Mouse (Mus musculus): Measurements from ENCODE around the gene Dennd2a.

The Dennd2a gene

GRCm38 (mm10) chr6:39557723-39558261 is at the start of gene Dennd2a:
TSS of gene Dennd2a (minus strand) at chr6:39557867.
- peak in 1 of 2 experiments; percentile 17 for DNase-seq

DNA sequence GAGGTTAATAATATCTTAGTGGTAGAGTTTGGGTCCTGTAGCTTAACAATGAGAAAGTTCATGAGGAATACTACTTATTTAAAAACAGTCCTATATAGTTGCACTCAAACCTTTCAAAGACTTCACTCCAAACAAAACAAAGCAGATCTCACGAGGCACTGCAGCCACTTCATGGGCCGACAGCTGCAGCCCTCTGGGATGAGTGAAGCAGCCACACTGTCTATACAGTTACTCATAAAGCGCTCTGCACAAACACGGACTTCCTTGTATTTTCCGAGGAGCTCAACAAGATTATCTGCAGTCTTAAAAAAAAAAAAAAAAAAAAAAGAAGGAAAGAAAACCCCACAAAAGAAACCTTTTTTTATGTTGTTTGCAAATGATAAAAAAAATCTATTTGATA is 49.7 kb upstream of the Dennd2a start:
- DNase-seq = no peak

DNA sequence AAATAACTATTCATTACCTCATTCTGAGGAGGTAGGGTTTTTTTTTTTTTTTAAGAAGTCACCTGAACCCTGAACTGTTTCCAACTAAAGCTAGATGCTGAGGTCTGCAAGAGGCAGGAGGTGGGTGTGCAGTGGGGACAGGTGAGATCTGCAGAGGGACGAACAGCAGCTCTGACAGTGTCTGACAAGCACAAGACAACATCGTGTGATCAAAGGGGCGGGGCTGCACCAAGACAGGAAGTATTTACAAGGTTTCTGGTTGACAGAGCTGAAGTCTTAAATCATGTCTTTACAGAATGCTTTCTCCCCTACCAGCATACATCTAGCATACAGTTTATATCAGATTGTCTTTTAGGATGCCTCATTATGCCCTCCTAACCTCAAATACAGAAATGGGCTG is 49.2 kb upstream of the Dennd2a start:
- peak; percentile 65 to 67 for DNase-seq

DNA sequence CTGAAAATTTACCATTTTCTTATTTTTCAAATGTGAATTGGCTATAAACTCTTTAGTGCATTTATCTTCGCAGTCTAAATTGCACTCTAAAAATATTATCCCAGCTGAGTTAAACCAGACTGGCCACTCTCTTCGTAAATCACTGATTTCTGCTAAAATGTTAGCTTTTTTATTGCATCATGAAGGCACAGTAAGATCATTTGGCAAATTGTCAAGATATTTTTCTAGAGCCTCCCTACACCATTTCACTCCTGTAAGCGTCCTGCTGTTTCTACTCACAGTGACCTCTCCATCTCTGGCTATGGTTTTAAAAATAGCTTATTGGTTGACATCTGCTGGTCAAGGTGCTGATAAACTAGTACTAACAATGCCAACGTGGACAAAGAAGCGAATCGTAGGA is 48.4 kb upstream of the Dennd2a start:
- no peak for DNase-seq

GRCm38 (mm10) chr6:39604565-39604964 is 46.9 kb upstream of the Dennd2a start:
- DNase-seq = no peak

DNA sequence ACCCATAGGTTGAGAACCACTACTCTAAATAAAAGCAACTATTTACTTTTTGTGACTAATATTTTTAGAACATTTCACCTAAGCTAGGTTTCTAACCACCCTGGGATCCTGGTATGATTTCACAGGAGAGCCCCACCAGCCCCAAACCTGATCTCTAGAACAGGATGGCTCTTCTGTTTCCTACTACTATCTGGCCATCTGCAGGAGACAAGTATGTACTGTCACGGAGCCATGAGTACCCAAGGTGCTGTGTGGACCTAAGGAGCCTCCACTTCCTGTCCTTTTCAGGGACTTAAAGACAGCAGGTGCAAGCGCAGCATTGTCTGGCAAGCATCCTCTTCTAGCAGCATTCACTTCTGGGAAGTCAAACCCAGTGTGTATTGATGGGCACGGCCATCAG is 44.2 kb upstream of the Dennd2a start:
- no peak for DNase-seq

DNA sequence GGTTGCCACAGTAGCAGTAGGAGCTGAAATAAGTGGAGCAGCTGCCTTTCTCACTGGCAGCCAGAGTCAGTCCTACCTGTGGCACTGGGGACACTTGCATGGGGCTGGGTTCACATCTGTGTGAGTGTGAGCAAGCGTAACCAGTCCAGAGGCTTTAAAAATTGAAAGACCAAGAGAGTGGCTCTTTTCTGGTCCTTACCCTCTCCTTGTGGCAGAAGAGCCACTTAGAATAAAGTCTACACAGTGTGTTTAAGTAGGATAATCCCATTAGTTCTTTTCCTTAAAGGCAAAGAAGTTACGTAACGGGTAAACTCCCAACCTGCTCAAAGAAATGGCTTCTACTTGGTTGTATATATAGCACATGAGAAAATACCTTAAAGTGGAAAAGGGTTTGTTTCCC is 43.2 kb upstream of the Dennd2a start:
- no peak for DNase-seq

GRCm38 (mm10) chr6:39592401-39593214 is 34.9 kb upstream of the Dennd2a start, which contains the start of gene Ndufb2:
TSS of gene Ndufb2 (plus strand) at chr6:39592574.
- DNase-seq = peak; percentile 95

- DNase-seq = no peak
Observed at GRCm38 (mm10) chr6:39591481-39591880, 33.8 kb upstream of the Dennd2a start.

DNA sequence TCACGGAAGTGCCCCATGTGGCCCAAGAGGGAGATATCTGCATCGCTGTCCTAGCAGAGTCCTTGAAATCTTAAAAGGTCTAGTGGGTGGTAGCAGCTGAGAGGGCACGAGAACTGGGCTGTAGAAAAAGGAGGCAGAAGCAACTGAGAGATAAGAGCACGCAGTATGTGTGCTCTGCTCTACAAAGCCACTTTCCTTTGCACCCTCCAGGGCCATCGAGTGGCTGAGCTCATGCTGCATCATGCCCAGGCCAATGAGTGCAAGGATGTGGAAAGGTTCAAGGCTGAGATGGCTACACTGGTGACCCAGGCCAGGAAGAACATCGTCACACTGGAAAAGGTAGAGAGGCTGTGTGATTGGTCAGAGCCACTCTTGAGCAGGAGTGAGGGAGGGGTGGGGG is 27.9 kb upstream of the Dennd2a start, which contains the start of gene Gm42420:
TSS of gene Gm42420 (plus strand) at position 237 of the 400 bp plus-strand sequence.
- no peak for DNase-seq

DNA sequence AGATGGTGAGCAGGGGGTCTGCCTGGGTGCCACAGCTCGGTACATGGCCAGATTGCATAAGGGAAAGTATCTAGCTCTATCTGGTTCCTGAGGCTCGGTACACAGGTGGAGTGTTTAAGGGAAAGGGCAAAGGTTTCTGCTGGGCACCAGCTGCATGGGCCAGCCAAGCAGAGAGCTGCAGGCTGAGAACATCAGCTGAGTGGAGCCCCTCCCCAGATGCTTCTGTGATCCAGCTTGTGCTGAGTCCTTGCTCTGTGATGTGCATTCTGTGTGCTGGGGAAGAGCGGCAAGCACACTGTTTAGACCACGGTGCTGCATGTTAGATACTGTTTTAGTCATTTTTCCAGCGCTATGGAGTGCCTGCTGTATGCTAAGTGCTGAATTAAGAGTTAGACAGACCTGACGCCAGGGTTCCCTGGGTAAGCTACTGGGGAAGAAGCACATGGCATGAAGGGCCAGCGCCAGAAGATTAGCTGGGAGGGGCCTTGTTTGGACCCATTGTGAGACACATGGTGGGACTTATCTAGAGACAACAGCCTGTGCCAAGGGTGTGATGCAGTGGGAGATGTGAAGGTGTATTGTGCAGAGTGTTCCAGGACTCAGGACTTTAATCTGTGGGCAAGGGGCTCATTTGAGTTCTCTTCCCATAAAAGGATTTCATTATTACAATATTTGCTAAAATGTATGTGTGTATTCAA is 23.6 kb upstream of the Dennd2a start:
- no peak for DNase-seq

DNA sequence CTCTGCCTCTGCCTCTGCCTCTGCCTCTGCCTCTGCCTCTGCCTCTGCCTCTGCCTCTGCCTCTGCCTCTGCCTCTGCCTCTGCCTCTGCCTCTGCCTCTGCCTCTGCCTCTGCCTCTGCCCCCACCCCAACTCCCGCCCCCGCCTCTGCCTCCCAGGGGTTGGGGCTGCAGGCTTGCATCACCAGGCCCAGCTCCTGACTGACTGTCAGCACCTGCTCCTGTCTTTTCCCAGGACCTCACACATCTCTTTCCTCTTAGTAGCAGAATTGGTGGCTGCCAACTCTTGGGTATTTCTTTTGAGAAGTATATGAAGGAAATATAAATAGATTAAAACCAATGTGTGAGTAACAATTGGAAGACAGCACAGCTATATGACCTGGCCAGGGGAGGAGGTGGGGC is 22.9 kb upstream of the Dennd2a start:
- DNase-seq = no peak

- no peak for DNase-seq
Observed at GRCm38 (mm10) chr6:39579552-39579951, 21.9 kb upstream of the Dennd2a start.

DNA sequence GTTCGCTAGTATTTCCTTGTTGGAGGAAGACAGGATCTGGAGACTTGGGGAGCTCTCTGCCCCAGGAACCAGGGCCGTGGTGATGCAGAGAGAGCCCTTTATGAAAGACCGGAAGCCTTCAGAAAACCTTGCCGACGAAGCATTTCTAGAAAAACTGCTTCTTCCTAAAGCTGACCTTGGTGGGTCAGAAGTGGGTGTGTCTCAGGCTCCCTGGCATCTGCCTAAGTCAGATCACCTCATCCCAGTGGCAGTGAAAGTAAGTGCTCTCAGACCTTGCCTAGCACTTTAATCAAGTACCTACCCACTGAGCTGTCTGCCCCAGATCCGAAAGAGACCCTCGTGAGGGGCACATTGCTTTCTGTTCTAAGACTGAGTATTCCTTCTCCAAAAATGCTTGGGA is 17.3 kb upstream of the Dennd2a start:
- no peak for DNase-seq

DNA sequence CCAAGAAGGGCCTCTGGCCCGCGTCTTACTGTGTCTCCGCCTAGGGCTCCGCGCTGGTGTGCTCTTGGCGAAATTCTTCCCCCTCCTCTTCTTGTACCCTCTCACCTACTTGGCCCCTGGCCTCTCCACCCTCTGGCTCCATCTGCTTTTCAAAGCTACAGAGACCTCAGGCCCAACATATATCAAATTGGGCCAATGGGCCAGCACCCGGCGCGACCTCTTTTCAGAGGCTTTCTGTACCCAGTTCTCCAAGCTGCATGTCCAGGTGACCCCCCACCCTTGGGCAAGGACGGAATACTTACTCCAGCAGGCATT is 16.8 kb upstream of the Dennd2a start:
- DNase-seq = peak in 1 of 2 experiments; percentile 11

DNA sequence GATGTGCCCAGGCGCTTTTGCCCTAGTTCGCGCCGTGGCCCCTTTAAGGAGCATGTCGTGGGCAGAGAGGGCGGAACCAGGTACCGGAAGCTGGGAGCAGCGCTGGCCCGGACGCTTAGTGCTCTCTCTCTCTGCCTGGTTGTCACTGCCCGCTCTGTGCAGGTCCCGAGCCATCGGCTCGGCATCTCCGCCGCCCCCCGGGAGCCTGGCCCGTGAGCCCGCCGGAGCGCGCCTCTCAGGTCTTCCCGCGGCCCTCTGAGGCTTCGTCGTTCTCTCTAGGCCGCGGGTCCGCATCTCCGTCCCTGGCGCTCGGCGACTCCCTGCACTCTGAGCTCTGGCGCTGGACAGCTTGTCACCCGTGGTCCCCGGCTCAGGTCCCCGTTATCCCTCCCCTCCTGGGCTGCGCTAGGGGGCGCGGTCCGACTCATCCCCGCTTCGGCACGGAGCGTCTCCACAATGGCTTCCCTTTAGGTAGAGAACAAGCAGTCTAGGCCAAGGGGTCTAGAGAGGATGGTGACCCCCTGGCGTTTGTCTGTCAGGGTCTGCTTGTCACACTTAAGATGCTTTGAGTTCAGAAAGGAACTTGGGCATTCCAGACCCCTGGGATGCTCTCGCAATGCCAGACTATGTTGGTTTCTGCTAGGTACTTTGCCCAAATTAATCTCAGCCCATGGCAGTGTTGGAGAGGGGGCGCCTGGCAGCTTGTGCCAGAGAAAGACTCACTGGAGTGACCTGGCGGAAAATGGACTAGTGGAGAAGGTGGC is 16.3 kb upstream of the Dennd2a start, which contains the start of gene Adck2:
TSS of gene Adck2 (plus strand) at position 83 of the 764 bp plus-strand sequence.
- DNase-seq = peak; percentile 78

DNA sequence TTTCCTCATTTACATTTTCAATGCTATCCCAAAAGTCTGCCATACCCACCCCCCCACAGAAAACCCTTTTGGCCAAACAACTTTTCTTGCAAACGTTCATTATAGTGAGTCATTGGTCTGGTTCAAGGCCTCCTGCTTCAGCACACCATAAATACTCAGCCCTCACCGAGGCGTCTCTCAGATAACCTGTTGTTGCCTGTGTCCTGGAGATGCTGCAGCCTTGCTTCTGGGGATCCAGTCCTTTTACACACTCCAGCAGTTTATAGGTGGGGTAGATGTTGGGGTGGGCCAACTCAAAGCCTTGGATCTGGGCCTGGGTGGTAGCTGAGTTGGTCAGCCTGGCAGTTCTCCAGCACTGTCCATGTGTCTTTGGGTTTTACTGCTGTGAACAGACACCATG is 12.8 kb upstream of the Dennd2a start:
- DNase-seq = no peak

DNA sequence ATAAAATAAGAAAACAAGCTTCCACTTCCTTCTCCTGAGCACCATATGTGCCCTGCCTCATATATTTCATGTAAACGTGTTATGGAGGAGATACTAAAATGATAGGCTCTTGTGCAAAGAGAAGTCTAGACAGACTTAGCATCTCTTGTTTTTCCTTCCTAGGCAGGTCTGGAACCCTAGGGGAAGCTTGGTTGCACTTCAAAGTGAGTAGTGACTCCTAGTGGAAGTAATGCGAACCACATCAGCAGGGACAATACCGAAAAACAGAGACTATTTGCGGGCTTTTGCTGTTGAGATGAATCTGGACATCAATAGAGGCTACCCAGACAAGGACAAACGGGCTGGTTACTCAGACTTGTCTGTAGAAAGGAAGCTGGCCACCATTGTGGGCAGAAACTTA is 9.9 kb upstream of the Dennd2a start:
- DNase-seq = peak; percentile 37 to 40

DNA sequence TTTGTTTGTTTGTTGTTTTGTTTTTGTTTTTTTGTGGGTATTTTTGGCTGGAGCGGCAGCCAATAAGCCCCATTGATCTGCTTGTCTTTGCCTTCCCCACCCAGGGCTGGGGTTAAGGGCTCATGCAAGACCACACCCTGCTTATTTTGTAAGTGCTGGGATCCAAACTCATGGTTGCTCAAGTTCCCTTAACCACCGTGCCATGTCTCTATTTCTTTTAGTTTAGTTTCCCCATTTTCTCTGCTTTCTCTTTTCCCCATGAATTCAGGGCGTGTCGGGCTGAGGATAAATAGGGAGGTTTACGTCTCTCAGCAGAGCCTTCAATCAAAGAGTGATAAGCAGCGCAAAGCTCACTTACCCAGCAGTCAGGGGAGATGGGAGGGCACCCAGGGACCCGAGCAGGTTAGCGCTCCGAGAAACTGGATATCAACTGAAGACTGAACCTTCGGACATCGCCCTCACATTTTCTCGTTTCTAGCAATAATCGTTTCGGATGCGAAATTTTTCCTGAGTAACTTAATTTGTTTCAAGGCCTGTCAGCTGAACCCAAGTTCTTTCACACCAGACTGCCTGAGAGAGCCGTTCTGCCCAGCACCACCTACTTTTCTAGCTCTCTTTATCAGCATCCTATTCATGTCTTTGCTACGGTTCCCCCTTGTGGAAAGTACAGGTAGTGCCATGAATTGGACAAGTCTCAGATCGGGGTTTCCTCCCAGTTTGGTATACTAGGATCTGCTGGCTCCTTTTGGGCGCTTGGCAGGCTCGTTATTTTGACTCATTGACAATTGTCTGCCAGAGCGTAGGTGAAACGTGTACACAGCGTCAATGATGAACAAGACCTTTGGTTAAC is 4.7 kb upstream of the Dennd2a start:
- DNase-seq = peak; percentile 73 to 81

DNA sequence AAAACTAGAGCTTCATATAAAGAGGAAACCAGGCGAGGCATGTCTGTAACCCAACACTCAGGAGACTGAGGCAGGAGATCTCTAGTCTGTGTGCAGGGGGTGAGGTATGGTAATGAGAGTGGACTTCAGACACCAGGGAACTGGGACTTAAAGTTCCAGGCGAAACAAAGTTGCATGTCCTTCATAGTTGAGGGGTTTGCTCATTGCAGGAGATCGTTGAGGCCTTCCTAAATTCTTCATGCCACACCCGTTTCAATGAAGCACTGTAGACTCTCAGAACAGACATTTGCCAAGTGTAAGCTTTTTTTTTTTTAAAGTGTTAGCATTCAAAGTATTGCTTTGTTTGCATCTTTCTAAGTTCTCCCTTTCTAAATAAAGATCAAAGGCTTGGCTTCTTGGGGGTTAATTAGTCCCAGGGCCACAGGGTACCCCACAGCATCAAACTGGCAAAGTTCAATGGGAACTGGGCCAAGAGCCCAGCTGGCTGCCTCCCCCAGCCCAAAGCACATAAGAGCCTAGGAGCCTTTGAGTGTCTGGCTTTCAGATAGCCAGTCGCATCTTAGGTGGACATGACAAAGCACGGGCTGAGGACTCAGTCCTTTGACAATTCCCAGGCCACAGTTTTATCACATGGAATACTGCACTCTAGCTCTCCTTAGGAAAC is 1.7 kb upstream of the Dennd2a start:
- DNase-seq = no peak

GRCm38 (mm10) chr6:39556900-39557659 is 587 bp downstream of the Dennd2a start:
- peak; percentile 15 to 27 for DNase-seq

Data from B cell, adult 2 months (primary cell).